Mouse (Mus musculus): ENCODE data around the gene Rassf2. TPM values are rescaled to one million over a fixed set of nuclear protein-coding genes. Genes with fewer than 3 reads are reported as not detected.

Rassf2 gene
- total and polyA plus RNA-seq, 2 experiments from 2014 or later = 19.0 to 39.8 TPM

GRCm38 (mm10) chr2:131992487-131992886 lies 37.6 kb downstream of the Rassf2 start:
- ATAC-seq (no peak), DNase-seq (ENCODE audit: low spot score) (no peak)
- H3K27ac ChIP-seq = no peak overlapping the region
- no peak overlapping the region for H3K9ac ChIP-seq (replicated peaks; ENCODE audit: low read length)
- no peak for TF ChIP-seq CTCF (IDR thresholded peaks at IDR 0.05; ENCODE audit: low read depth)
- H3K27me3 ChIP-seq (ENCODE audit: insufficient read depth, low read length) = no peaks in the 10 kb centered on the region
- 75% methylated on average over 2 of the region's 2 CpGs for WGBS
- no peak overlapping the region for H3K4me3 ChIP-seq (ENCODE audit: low read length)
- no peaks in the 10 kb centered on the region for H3K9me3 ChIP-seq (ENCODE audit: low read length)
- H3K4me2 ChIP-seq (ENCODE audit: low read depth, low read length) = no peak overlapping the region
- H3K36me3 ChIP-seq (ENCODE audit: insufficient read depth, low read length) = 0 out of 2 replicates have a peak, but pooled peaks cover 10% of the 10 kb centered on the region
- no peaks in the 10 kb centered on the region for H3K4me1 ChIP-seq (ENCODE audit: insufficient read depth, low read length)

GRCm38 (mm10) chr2:131988550-131988949 lies 41.5 kb downstream of the Rassf2 start:
- Histone ChIP-seq H3K36me3 (ENCODE audit: insufficient read depth, low read length) (no peaks in the 10 kb centered on the region), H3K9ac (replicated peaks; ENCODE audit: low read length) (no peak overlapping the region), H3K4me1 (ENCODE audit: insufficient read depth, low read length) (no peaks in the 10 kb centered on the region), H3K4me3 (ENCODE audit: low read length) (no peak overlapping the region), H3K4me2 (ENCODE audit: low read depth, low read length) (no peak overlapping the region), H3K27ac (no peak overlapping the region), H3K9me3 (ENCODE audit: low read length) (no peaks in the 10 kb centered on the region), H3K27me3 (ENCODE audit: insufficient read depth, low read length) (no peaks in the 10 kb centered on the region)
- no peak for TF ChIP-seq CTCF (IDR thresholded peaks at IDR 0.05; ENCODE audit: low read depth)
- DNase-seq (ENCODE audit: low spot score) (no peak), ATAC-seq (no peak)
- 75% methylated on average over 2 of the region's 2 CpGs for WGBS

GRCm38 (mm10) chr2:131987950-131988349 lies 42.1 kb downstream of the Rassf2 start:
- 44% methylated on average over 3 of the region's 3 CpGs for WGBS
- Histone ChIP-seq H3K9me3 (ENCODE audit: low read length) (no peaks in the 10 kb centered on the region), H3K4me1 (ENCODE audit: insufficient read depth, low read length) (no peaks in the 10 kb centered on the region), H3K4me3 (ENCODE audit: low read length) (no peak overlapping the region), H3K4me2 (ENCODE audit: low read depth, low read length) (no peak overlapping the region), H3K9ac (replicated peaks; ENCODE audit: low read length) (no peak overlapping the region), H3K36me3 (ENCODE audit: insufficient read depth, low read length) (no peaks in the 10 kb centered on the region), H3K27ac (no peak overlapping the region), H3K27me3 (ENCODE audit: insufficient read depth, low read length) (no peaks in the 10 kb centered on the region)
- DNase-seq (ENCODE audit: low spot score) (no peak), ATAC-seq (no peak)
- peak; percentile 41 for TF ChIP-seq CTCF (IDR thresholded peaks at IDR 0.05; ENCODE audit: low read depth)

DNA sequence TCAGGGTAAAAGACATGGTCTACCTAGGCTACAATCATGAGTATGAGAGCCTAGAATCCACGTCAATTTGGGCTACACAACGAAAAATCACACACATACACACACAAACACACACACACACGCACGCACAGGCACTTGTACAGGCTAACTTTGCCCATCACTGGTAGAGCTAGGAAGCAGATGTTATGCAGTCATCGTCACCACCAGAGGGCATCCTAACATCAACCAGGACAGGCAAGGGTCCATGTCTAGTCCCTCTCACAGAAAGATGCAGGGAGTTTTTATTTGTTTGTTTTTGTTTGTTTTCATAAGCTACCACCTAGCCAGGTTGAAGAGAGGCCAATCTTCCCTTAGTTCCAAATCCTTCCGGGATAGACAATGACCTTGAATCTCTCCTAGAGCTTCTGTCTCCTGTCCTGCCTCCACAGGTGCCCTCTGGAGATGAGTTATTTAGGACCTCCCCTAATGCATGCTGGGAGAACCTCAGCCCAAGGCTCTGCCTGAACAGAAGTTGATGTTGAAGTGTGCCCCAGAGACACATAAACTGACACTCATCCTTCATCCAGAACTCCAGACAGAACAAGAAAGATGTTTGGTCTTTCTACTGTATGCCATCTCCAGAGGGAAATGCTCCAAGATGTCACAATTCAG lies 47.4 kb downstream of the Rassf2 start:
- H3K4me1 ChIP-seq (ENCODE audit: insufficient read depth, low read length) = no peaks in the 10 kb centered on the region
- no peaks in the 10 kb centered on the region for H3K36me3 ChIP-seq (ENCODE audit: insufficient read depth, low read length)
- DNase-seq (ENCODE audit: low spot score) = peak; percentile 89
- H3K9me3 ChIP-seq (ENCODE audit: low read length) = 0 out of 2 replicates have a peak, but pooled peaks cover 3% of the 10 kb centered on the region
- TF ChIP-seq CTCF (IDR thresholded peaks at IDR 0.05; ENCODE audit: low read depth) = peak; percentile 99
- no peak overlapping the region for H3K9ac ChIP-seq (replicated peaks; ENCODE audit: low read length)
- H3K27ac ChIP-seq = no peak overlapping the region
- WGBS = 17% methylated on average over 6 of the region's 6 CpGs
- no peaks in the 10 kb centered on the region for H3K27me3 ChIP-seq (ENCODE audit: insufficient read depth, low read length)
- H3K4me2 ChIP-seq (ENCODE audit: low read depth, low read length) = no peak overlapping the region
- H3K4me3 ChIP-seq (ENCODE audit: low read length) = no peak overlapping the region
- ATAC-seq = peak; percentile 88

DNA sequence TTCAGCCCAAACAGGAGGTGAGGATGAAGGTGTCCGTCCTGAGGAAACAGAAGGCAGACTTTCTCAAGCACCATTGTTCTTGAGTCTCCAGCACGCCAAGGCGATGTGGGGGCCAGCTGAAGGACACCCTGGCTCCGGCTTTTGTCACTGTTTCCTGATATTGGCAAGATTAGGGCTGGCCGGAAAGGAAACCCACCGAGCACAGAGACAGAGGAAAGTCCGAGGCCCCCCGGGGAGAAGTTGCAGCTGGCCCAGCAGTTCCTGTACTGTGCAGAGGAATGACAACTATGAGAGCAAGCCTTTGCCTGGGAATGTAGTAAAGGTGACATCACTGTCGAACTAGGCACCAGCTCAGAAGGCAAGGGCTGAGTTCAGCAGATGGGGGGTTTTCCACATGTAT lies 49.2 kb downstream of the Rassf2 start:
- no peak for ATAC-seq
- Histone ChIP-seq H3K9me3 (ENCODE audit: low read length) (0 out of 2 replicates have a peak, but pooled peaks cover 3% of the 10 kb centered on the region), H3K4me2 (ENCODE audit: low read depth, low read length) (no peak overlapping the region), H3K4me1 (ENCODE audit: insufficient read depth, low read length) (no peaks in the 10 kb centered on the region), H3K4me3 (ENCODE audit: low read length) (no peak overlapping the region), H3K27me3 (ENCODE audit: insufficient read depth, low read length) (no peaks in the 10 kb centered on the region), H3K27ac (no peak overlapping the region), H3K9ac (replicated peaks; ENCODE audit: low read length) (no peak overlapping the region), H3K36me3 (ENCODE audit: insufficient read depth, low read length) (no peaks in the 10 kb centered on the region)
- no peak for TF ChIP-seq CTCF (IDR thresholded peaks at IDR 0.05; ENCODE audit: low read depth)
- DNase-seq (ENCODE audit: low spot score) = no peak
- 38% methylated on average over 9 of the region's 9 CpGs for WGBS

- H3K9ac ChIP-seq (replicated peaks; ENCODE audit: low read length) = no peak overlapping the region
- no peak overlapping the region for H3K27ac ChIP-seq
- 79% methylated on average over 3 of the region's 3 CpGs for WGBS
- no peaks in the 10 kb centered on the region for H3K36me3 ChIP-seq (ENCODE audit: insufficient read depth, low read length)
- no peak for TF ChIP-seq CTCF (IDR thresholded peaks at IDR 0.05; ENCODE audit: low read depth)
- DNase-seq (ENCODE audit: low spot score) (no peak), ATAC-seq (no peak)
- 0 out of 2 replicates have a peak, but pooled peaks cover 3% of the 10 kb centered on the region for H3K9me3 ChIP-seq (ENCODE audit: low read length)
- H3K4me1 ChIP-seq (ENCODE audit: insufficient read depth, low read length) = no peaks in the 10 kb centered on the region
- no peaks in the 10 kb centered on the region for H3K27me3 ChIP-seq (ENCODE audit: insufficient read depth, low read length)
- H3K4me2 ChIP-seq (ENCODE audit: low read depth, low read length) = no peak overlapping the region
- H3K4me3 ChIP-seq (ENCODE audit: low read length) = no peak overlapping the region
These were observed 53.4 kb downstream of the Rassf2 start for GRCm38 (mm10) chr2:131976663-131977062.

GRCm38 (mm10) chr2:131971098-131971497 lies 59.0 kb downstream of the Rassf2 start:
- H3K4me3 ChIP-seq (ENCODE audit: low read length) = no peak overlapping the region
- no peaks in the 10 kb centered on the region for H3K4me1 ChIP-seq (ENCODE audit: insufficient read depth, low read length)
- H3K4me2 ChIP-seq (ENCODE audit: low read depth, low read length) = no peak overlapping the region
- no peak overlapping the region for H3K9ac ChIP-seq (replicated peaks; ENCODE audit: low read length)
- ATAC-seq (no peak), DNase-seq (ENCODE audit: low spot score) (no peak)
- TF ChIP-seq CTCF (IDR thresholded peaks at IDR 0.05; ENCODE audit: low read depth) = no peak
- WGBS = 72% methylated on average over 4 of the region's 4 CpGs
- no peaks in the 10 kb centered on the region for H3K36me3 ChIP-seq (ENCODE audit: insufficient read depth, low read length)
- no peaks in the 10 kb centered on the region for H3K27me3 ChIP-seq (ENCODE audit: insufficient read depth, low read length)
- no peak overlapping the region for H3K27ac ChIP-seq
- H3K9me3 ChIP-seq (ENCODE audit: low read length) = no peaks in the 10 kb centered on the region

Data from hindbrain, postnatal 0 days (tissue).